Mouse (Mus musculus) lung, embryonic 14.5 days (tissue): ENCODE measurements around the gene Rprml. TPM values are rescaled to one million over a fixed set of nuclear protein-coding genes. Genes with fewer than 3 reads are reported as not detected.

Experiments used
- ATAC-seq: fragments of 200-750 bp; cut with Nextera tagmentation; 2 replicates; pipeline ENCODE4 v1.8.0; 2017; ENCODE audit warnings: mild to moderate bottlenecking, moderate TSS enrichment, moderate library complexity; ENCODE audit not compliant: insufficient read depth
- DNase-seq: peaks from one replicate; pipeline ENCODE4 v3.0.0-alpha.2; 2015
- H3K27ac ChIP-seq: fragments of 300-500 bp; sonication (generic); 2 replicates; pipeline ENCODE4 v1.5.1; 2014; ENCODE audit warnings: low read depth, mild to moderate bottlenecking, moderate library complexity
- H3K27me3 ChIP-seq: fragments of 300-500 bp; sonication (generic); 2 replicates; pipeline ENCODE4 v1.6.1; 2014; ENCODE audit warnings: low read length, control low read depth; ENCODE audit not compliant: insufficient read depth
- H3K36me3 ChIP-seq: fragments of 300-500 bp; sonication (generic); 2 replicates; pipeline ENCODE4 v1.6.1; 2014; ENCODE audit warnings: control low read depth; ENCODE audit not compliant: insufficient read depth
- H3K4me1 ChIP-seq: fragments of 300-500 bp; sonication (generic); 2 replicates; pipeline ENCODE4 v1.6.1; 2014; ENCODE audit warnings: antibody characterized with exemption, control low read depth; ENCODE audit not compliant: insufficient read depth
- H3K4me2 ChIP-seq: fragments of 300-500 bp; sonication (generic); 2 replicates; pipeline ENCODE4 v1.6.1; 2014; ENCODE audit warnings: mild to moderate bottlenecking
- H3K4me3 ChIP-seq: fragments of 300-500 bp; sonication (generic); 2 replicates; pipeline ENCODE4 v1.5.1; 2014; ENCODE audit warnings: low read depth, low read length
- H3K9ac ChIP-seq: fragments of 300-500 bp; sonication (generic); 2 replicates; pipeline ENCODE4 v1.6.1; 2014
- H3K9me3 ChIP-seq: fragments of 300-500 bp; sonication (generic); 2 replicates; pipeline ENCODE4 v1.6.1; 2016; ENCODE audit warnings: low read depth, low read length, control low read depth
- CTCF ChIP-seq: IDR thresholded peaks from 2 replicates; pipeline ENCODE4 v1.5.1; 2016; ENCODE audit warnings: antibody characterized with exemption, low read depth
- WGBS: fragments of 180-500 bp; shearing (Covaris S2); extraction: QIAGEN DNeasy Blood & Tissue Kit; methylation state at CpG from one replicate; pipeline ENCODE4 v1.1.7; 2014; 5-methylcytosine and 5-hydroxymethylcytosine counted together
- polyA plus RNA-seq: library from polyadenylated mRNA; unstranded; fragments of >200 nt; fragmentation: Nextera tagmentation; extraction: Ambion mirVana; gene quantifications from 2 replicates; pipeline ENCODE4 v1.2.1, GENCODE M21; 2014

Rprml gene
- polyA plus RNA-seq, 1 experiment from 2014 or later = not detected

DNA sequence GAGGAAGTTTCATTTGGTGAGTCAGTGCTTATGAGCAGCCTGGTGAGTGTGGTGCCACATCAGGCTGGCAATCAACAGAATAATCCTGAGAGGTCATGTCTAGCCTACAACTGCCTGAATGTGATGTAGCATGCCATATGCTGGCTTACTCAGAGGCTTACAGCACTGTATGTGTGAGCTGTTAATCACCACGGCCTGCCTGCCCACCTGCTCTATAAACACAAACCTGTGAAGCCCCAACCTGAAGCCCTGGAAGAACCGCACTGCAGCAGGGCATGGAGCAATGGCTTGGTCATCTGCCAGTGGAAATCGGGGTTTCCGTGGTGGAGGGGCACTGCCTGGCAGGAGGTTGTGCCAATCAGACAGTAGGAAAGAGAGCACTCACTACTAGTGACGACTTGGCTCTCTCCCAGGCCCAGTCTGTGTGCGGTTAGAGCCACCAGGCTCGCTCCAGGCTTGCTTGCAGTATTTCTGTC is 35.9 kb downstream of the Rprml start:
- no peak overlapping the region for H3K4me3 ChIP-seq
- no peak overlapping the region for H3K27ac ChIP-seq
- no peak for ATAC-seq
- no peaks in the 10 kb centered on the region for H3K9me3 ChIP-seq
- H3K4me1 ChIP-seq = no peaks in the 10 kb centered on the region
- peaks cover 84% of the 10 kb centered on the region for H3K36me3 ChIP-seq
- no peak overlapping the region for H3K4me2 ChIP-seq
- no peak for DNase-seq
- no peak for TF ChIP-seq CTCF
- WGBS = 91% methylated on average over 7 of the region's 7 CpGs
- no peaks in the 10 kb centered on the region for H3K27me3 ChIP-seq
- no peak overlapping the region for H3K9ac ChIP-seq

GRCm38 (mm10) chr11:103686706-103687105 is 37.3 kb downstream of the Rprml start:
- Histone ChIP-seq H3K4me2 (no peak overlapping the region), H3K36me3 (peaks cover 71% of the 10 kb centered on the region), H3K4me3 (no peak overlapping the region), H3K27ac (no peak overlapping the region), H3K4me1 (no peaks in the 10 kb centered on the region), H3K9me3 (no peaks in the 10 kb centered on the region), H3K9ac (no peak overlapping the region), H3K27me3 (no peaks in the 10 kb centered on the region)
- no peak for ATAC-seq
- TF ChIP-seq CTCF = no peak
- no peak for DNase-seq
- WGBS = 83% methylated on average over 6 of the region's 6 CpGs

DNA sequence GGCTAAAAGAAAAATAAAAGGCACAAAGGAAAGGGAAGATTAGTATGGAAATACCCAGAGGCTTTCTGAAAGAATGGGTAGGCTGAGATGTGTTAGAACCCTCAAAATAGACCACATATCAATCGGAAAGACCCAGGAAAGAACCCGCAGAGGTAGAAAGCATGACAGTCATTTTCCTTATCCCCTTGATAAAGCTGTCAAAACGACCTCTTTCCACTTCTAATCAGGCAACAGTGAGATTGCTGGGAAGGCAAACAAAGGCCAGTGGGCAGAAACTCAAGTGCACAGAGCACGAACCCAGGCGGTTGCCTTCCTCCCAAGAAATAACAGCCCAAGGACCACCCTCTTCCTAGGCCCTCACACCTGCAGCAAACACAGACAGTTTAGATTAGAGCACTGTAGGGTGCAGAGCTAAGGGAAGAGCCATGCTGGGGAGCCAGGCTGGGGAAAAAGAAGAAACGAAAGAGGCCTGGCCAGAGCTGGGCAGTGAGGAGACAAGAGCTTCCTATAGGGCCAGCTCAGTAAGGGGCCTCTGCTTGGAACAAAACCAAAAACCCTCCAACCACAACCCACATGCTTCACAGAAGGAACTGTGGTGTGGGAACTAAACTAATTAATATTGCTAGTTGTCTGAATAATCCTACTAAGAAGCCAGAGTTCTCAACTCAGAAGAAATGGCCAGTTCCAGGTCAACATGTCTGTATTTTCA is 39.1 kb downstream of the Rprml start:
- Histone ChIP-seq H3K4me3 (no peak overlapping the region), H3K27me3 (no peaks in the 10 kb centered on the region), H3K36me3 (peaks cover 54% of the 10 kb centered on the region), H3K4me2 (no peak overlapping the region), H3K9me3 (no peaks in the 10 kb centered on the region), H3K27ac (no peak overlapping the region; the same call in 1 of the 2 replicates), H3K4me1 (no peaks in the 10 kb centered on the region), H3K9ac (no peak overlapping the region)
- no peak for TF ChIP-seq CTCF
- 51% methylated on average over 6 of the region's 6 CpGs for WGBS
- ATAC-seq (no peak), DNase-seq (no peak)

DNA sequence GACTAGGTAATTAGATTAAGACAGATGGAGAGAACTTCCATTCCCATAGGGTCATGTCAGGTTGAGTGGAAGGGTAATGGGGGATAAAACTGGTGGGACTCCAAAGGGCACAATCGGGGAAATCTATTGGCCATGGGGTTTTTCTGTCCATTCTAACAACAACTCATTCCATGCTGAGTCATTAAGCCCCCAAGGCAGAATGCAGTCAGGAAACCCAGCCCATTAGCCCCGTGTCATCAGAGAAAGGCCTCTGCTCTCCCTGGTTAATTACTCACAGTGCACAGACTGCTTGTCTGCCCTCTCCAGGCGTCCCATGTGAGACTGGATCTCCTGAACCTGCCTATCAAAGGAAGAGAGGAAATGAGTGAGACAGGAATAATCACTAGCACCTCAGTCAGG is 39.6 kb downstream of the Rprml start:
- no peaks in the 10 kb centered on the region for H3K4me1 ChIP-seq
- no peaks in the 10 kb centered on the region for H3K9me3 ChIP-seq
- no peak overlapping the region for H3K4me3 ChIP-seq
- H3K36me3 ChIP-seq = peaks cover 50% of the 10 kb centered on the region
- H3K9ac ChIP-seq = no peak overlapping the region
- no peak overlapping the region; the same call in 1 of the 2 replicates for H3K27ac ChIP-seq
- WGBS = 54% methylated on average over 3 of the region's 3 CpGs
- ATAC-seq (no peak), DNase-seq (no peak)
- no peaks in the 10 kb centered on the region for H3K27me3 ChIP-seq
- H3K4me2 ChIP-seq = no peak overlapping the region
- TF ChIP-seq CTCF = no peak

- Histone ChIP-seq H3K27ac (no peak overlapping the region), H3K27me3 (no peaks in the 10 kb centered on the region), H3K36me3 (peaks cover 33% of the 10 kb centered on the region), H3K9me3 (no peaks in the 10 kb centered on the region), H3K4me3 (no peak overlapping the region), H3K4me2 (no peak overlapping the region), H3K9ac (no peak overlapping the region), H3K4me1 (no peaks in the 10 kb centered on the region)
- DNase-seq (no peak), ATAC-seq (no peak)
- 83% methylated on average over 1 of the region's 1 CpGs for WGBS
- no peak for TF ChIP-seq CTCF
Measured at GRCm38 (mm10) chr11:103691036-103691435, 41.7 kb downstream of the Rprml start.

DNA sequence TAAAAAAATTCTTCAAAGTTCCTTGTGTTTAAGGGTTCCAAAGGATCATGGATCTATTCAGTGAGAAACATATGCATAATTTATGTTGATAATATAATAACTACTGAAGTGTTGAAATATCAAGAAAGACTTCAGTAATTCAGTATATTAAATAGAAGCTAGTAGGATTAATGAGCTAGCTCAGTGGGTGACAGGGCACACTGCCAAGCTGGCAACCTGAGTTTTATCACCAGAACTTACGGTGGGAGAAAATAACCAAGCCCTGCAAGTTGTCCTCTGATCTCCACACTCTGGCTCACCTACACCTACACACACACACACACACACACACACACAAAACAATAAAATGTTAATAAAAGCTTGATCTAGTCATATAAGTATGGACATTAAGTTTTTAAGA is 43.9 kb downstream of the Rprml start:
- Histone ChIP-seq H3K4me3 (no peak overlapping the region), H3K9ac (no peak overlapping the region), H3K27me3 (no peaks in the 10 kb centered on the region), H3K4me2 (no peak overlapping the region), H3K36me3 (0 out of 2 replicates have a peak, but pooled peaks cover 15% of the 10 kb centered on the region), H3K27ac (no peak overlapping the region), H3K9me3 (no peaks in the 10 kb centered on the region), H3K4me1 (no peaks in the 10 kb centered on the region)
- ATAC-seq (no peak), DNase-seq (no peak)
- WGBS = 60% methylated on average over 1 of the region's 1 CpGs
- TF ChIP-seq CTCF = no peak

DNA sequence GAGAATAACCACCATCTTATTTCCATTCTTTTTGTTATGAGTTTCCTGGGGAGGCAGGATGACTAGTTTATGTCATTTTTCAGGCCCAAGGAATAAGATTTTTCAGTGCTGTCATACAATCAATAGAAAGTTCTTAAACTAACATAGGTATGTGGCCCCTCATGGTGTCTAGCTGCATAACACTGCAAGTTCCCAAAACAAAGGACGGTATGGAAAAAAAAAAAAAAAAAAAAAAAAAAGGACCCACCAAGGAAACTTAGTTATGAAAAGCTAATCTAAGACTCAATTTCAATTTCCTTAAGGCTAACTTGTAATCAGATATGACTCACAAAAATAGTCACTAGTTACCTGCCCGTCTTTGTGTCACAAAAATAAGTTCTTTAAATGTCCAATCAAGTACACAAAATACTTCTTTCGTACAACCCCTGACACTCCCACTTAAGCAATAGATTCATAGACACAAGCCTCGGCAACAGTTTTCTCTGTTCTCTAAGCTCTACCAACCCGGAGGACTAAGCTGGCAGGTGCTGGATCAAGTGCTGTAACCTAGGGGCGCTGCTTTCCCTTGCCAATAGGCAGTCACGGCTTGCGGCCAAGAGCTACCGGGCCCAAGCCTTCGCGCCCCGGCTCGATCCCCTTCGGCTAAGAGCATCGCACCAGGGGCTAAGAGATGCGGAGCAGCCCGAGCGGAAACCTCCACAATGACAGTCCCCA is 47.6 kb downstream of the Rprml start:
- no peaks in the 10 kb centered on the region for H3K9me3 ChIP-seq
- peak overlapping the region; percentile 63 for H3K4me2 ChIP-seq
- peak overlapping the region; percentile 89 for H3K9ac ChIP-seq
- ATAC-seq = no peak; the same call in 1 of the 2 replicates
- under 1% methylated on average over 18 of the region's 18 CpGs for WGBS
- DNase-seq = no peak
- no peak for TF ChIP-seq CTCF
- peak overlapping the region; percentile 97 for H3K4me3 ChIP-seq
- H3K4me1 ChIP-seq = no peaks in the 10 kb centered on the region
- 0 out of 2 replicates have a peak, but pooled peaks cover 5% of the 10 kb centered on the region for H3K36me3 ChIP-seq
- H3K27ac ChIP-seq = peak overlapping the region; percentile 98
- H3K27me3 ChIP-seq = no peaks in the 10 kb centered on the region
